Mouse (Mus musculus): ENCODE measurements around the gene Eml3. TPM values are rescaled to one million over a fixed set of nuclear protein-coding genes. Genes with fewer than 3 reads are reported as not detected.

Eml3 gene
- polyA plus RNA-seq, 1 experiment from 2014 or later, result 9.5 TPM

GRCm38 (mm10) chr19:8954171-8954570 is 24.8 kb downstream of the Eml3 start:
- H3K27ac ChIP-seq (ENCODE audit: low read depth), result peak overlapping the region; percentile 79
- 3% methylated on average over 9 of the region's 9 CpGs for WGBS (ENCODE audit: insufficient replicate concordance)
- TF ChIP-seq CTCF (IDR thresholded peaks at IDR 0.05; ENCODE audit: low read depth), result no peak
- no peak for TF ChIP-seq EP300 (IDR thresholded peaks at IDR 0.05; ENCODE audit: low read depth)
- ATAC-seq, result no peak
- peak overlapping the region; percentile 78 for H3K9ac ChIP-seq (replicated peaks)
- peak overlapping the region; percentile 82 for H3K4me3 ChIP-seq (ENCODE audit: low read depth, low read length)
- H3K4me1 ChIP-seq (ENCODE audit: insufficient read depth), result peaks cover 17% of the 10 kb centered on the region
- H3K9me3 ChIP-seq (ENCODE audit: low read length), result no peaks in the 10 kb centered on the region
- H3K4me2 ChIP-seq (ENCODE audit: low read depth, low read length), result peak overlapping the region; percentile 89
- H3K36me3 ChIP-seq (replicated peaks; ENCODE audit: insufficient read depth, low read length), result peaks cover 51% of the 10 kb centered on the region
- no peaks in the 10 kb centered on the region for H3K27me3 ChIP-seq (ENCODE audit: insufficient read depth, low read length)
- DNase-seq, result no peak

GRCm38 (mm10) chr19:8962256-8962655 is 32.9 kb downstream of the Eml3 start:
- 67% methylated on average over 2 of the region's 2 CpGs for WGBS (ENCODE audit: insufficient replicate concordance)
- H3K27me3 ChIP-seq (ENCODE audit: insufficient read depth, low read length), result no peaks in the 10 kb centered on the region
- no peaks in the 10 kb centered on the region for H3K9me3 ChIP-seq (ENCODE audit: low read length)
- no peak overlapping the region for H3K4me3 ChIP-seq (ENCODE audit: low read depth, low read length)
- ATAC-seq (no peak), DNase-seq (no peak)
- no peak overlapping the region for H3K27ac ChIP-seq (ENCODE audit: low read depth)
- peaks cover 60% of the 10 kb centered on the region for H3K36me3 ChIP-seq (replicated peaks; ENCODE audit: insufficient read depth, low read length)
- H3K9ac ChIP-seq (replicated peaks), result no peak overlapping the region
- H3K4me1 ChIP-seq (ENCODE audit: insufficient read depth), result peaks cover 6% of the 10 kb centered on the region
- TF ChIP-seq CTCF (IDR thresholded peaks at IDR 0.05; ENCODE audit: low read depth) (no peak), EP300 (IDR thresholded peaks at IDR 0.05; ENCODE audit: low read depth) (no peak)
- H3K4me2 ChIP-seq (ENCODE audit: low read depth, low read length), result no peak overlapping the region

GRCm38 (mm10) chr19:8965075-8965474 is 35.7 kb downstream of the Eml3 start:
- H3K36me3 ChIP-seq (replicated peaks; ENCODE audit: insufficient read depth, low read length), result peaks cover 55% of the 10 kb centered on the region
- peak overlapping the region; percentile 96; the same call in 1 of the 2 replicates for H3K27ac ChIP-seq (ENCODE audit: low read depth)
- WGBS (ENCODE audit: insufficient replicate concordance), result 89% methylated on average over 11 of the region's 11 CpGs
- TF ChIP-seq CTCF (IDR thresholded peaks at IDR 0.05; ENCODE audit: low read depth) (no peak), EP300 (IDR thresholded peaks at IDR 0.05; ENCODE audit: low read depth) (no peak)
- H3K4me3 ChIP-seq (ENCODE audit: low read depth, low read length), result no peak overlapping the region
- H3K27me3 ChIP-seq (ENCODE audit: insufficient read depth, low read length), result no peaks in the 10 kb centered on the region
- no peak for DNase-seq
- H3K9me3 ChIP-seq (ENCODE audit: low read length), result no peaks in the 10 kb centered on the region
- peak overlapping the region; percentile 32 for H3K9ac ChIP-seq (replicated peaks)
- no peak for ATAC-seq
- peaks cover 18% of the 10 kb centered on the region for H3K4me1 ChIP-seq (ENCODE audit: insufficient read depth)
- no peak overlapping the region for H3K4me2 ChIP-seq (ENCODE audit: low read depth, low read length)

GRCm38 (mm10) chr19:8965771-8966170 is 36.4 kb downstream of the Eml3 start:
- ATAC-seq (no peak), DNase-seq (no peak)
- Histone ChIP-seq H3K36me3 (replicated peaks; ENCODE audit: insufficient read depth, low read length) (peaks cover 62% of the 10 kb centered on the region), H3K4me3 (ENCODE audit: low read depth, low read length) (peak overlapping the region; percentile 62), H3K27me3 (ENCODE audit: insufficient read depth, low read length) (no peaks in the 10 kb centered on the region), H3K27ac (ENCODE audit: low read depth) (peak overlapping the region; percentile 96), H3K4me1 (ENCODE audit: insufficient read depth) (peaks cover 18% of the 10 kb centered on the region), H3K9me3 (ENCODE audit: low read length) (no peaks in the 10 kb centered on the region), H3K4me2 (ENCODE audit: low read depth, low read length) (peak overlapping the region; percentile 74), H3K9ac (replicated peaks) (peak overlapping the region; percentile 74)
- 61% methylated on average over 8 of the region's 8 CpGs for WGBS (ENCODE audit: insufficient replicate concordance)
- TF ChIP-seq EP300 (IDR thresholded peaks at IDR 0.05; ENCODE audit: low read depth), result no peak
- TF ChIP-seq CTCF (IDR thresholded peaks at IDR 0.05; ENCODE audit: low read depth), result no peak

- TF ChIP-seq CTCF (IDR thresholded peaks at IDR 0.05; ENCODE audit: low read depth) (no peak), EP300 (IDR thresholded peaks at IDR 0.05; ENCODE audit: low read depth) (no peak)
- Histone ChIP-seq H3K4me3 (ENCODE audit: low read depth, low read length) (peak overlapping the region; percentile 62), H3K4me1 (ENCODE audit: insufficient read depth) (peaks cover 18% of the 10 kb centered on the region), H3K36me3 (replicated peaks; ENCODE audit: insufficient read depth, low read length) (peaks cover 65% of the 10 kb centered on the region), H3K27me3 (ENCODE audit: insufficient read depth, low read length) (no peaks in the 10 kb centered on the region), H3K9me3 (ENCODE audit: low read length) (no peaks in the 10 kb centered on the region), H3K9ac (replicated peaks) (peak overlapping the region; percentile 74), H3K4me2 (ENCODE audit: low read depth, low read length) (peak overlapping the region; percentile 74), H3K27ac (ENCODE audit: low read depth) (peak overlapping the region; percentile 96)
- ATAC-seq (no peak), DNase-seq (no peak)
- WGBS (ENCODE audit: insufficient replicate concordance), result 31% methylated on average over 5 of the region's 5 CpGs
Measured at GRCm38 (mm10) chr19:8966198-8966589, 36.8 kb downstream of the Eml3 start.

- TF ChIP-seq CTCF (IDR thresholded peaks at IDR 0.05; ENCODE audit: low read depth) (no peak), EP300 (IDR thresholded peaks at IDR 0.05; ENCODE audit: low read depth) (peak; percentile 75)
- Histone ChIP-seq H3K4me1 (ENCODE audit: insufficient read depth) (peaks cover 18% of the 10 kb centered on the region), H3K9me3 (ENCODE audit: low read length) (no peaks in the 10 kb centered on the region), H3K36me3 (replicated peaks; ENCODE audit: insufficient read depth, low read length) (peaks cover 65% of the 10 kb centered on the region), H3K27ac (ENCODE audit: low read depth) (peak within 1 kb of the TSS; percentile 96), H3K9ac (replicated peaks) (peak within 1 kb of the TSS; percentile 81), H3K27me3 (ENCODE audit: insufficient read depth, low read length) (no peaks in the 10 kb centered on the region), H3K4me2 (ENCODE audit: low read depth, low read length) (peak within 1 kb of the TSS; percentile 90), H3K4me3 (ENCODE audit: low read depth, low read length) (peak within 1 kb of the TSS; percentile 62)
- ATAC-seq (peak; percentile 99), DNase-seq (peak; percentile 99)
- WGBS (ENCODE audit: insufficient replicate concordance), result under 1% methylated on average over 52 of the region's 52 CpGs
Measured at GRCm38 (mm10) chr19:8966590-8967372, 37.4 kb downstream of the Eml3 start, which contains the start of gene Eef1g. TSS of gene Eef1g (plus strand) at chr19:8967041.

All from liver, postnatal 0 days (tissue).